Mouse (Mus musculus) embryonic fibroblast, embryonic 13.5 days (primary cell): ENCODE results near the gene Id2.

ENCODE experiments used
- CTCF ChIP-seq: IDR thresholded peaks from 2 replicates; pipeline ENCODE4 v1.5.1; 2011; ENCODE audit warnings: mild to moderate bottlenecking, control low read depth, low read length, moderate library complexity, borderline replicate concordance; ENCODE audit not compliant: insufficient read depth
- POLR2A ChIP-seq: IDR thresholded peaks from 2 replicates; pipeline ENCODE4 v1.6.1; 2011; ENCODE audit warnings: low read depth, mild to moderate bottlenecking, control low read depth, low read length, moderate library complexity

DNA sequence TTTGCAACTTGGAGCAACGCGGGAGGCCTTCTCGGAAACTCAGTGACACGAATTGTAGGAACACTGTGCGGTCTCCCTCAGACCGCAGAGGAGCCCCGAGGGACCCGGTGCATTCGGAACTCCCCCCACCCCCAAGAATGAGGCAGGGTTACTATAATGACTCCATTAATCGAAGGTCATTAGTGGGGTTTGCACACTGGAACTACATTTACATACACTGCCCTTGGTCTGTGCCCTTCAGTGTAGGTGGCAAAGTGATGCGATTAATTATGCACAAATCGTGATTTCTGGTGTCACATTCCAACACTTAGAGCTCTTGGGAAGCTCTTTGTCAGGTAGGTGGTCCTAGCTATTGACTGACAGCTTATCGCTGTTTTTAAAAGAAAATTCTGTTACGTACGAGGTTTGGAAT is 294 bp downstream of the Id2 start:
- no peak for TF ChIP-seq CTCF
- no peak for TF ChIP-seq POLR2A
